Mouse (Mus musculus) v-Abl transformed pro-B cells (cell line): Measurements from ENCODE around the gene Sez6l.

Source experiments
- in situ Hi-C, 2 experiments: fragments of 400-800 bp; cut with MboI; formaldehyde crosslinking; loops; one replicate each; pipeline ENCODE4 v1.15.1; 2025; ENCODE audit not compliant: unreplicated experiment in 2 of 2

The Sez6l gene

DNA sequence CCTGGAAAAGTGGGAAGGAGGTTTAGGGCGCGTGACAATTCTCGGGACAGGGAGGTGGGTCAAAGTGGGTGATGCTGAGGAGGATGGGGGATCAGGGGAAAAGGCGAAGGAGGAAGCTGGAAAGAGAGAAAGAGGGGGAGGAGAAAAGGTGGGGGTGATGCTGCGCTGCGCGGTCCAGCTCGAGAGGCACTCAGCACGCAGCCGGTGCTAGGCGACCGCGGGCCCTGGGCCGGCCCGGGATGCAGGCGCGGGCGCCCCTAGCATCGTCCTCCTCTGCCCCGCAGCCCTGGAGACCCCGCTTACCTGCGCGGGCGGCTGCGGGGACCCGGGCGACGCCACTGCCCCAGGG, 182.6 kb downstream of the Sez6l start:
- in situ Hi-C loops, result no loop called here

DNA sequence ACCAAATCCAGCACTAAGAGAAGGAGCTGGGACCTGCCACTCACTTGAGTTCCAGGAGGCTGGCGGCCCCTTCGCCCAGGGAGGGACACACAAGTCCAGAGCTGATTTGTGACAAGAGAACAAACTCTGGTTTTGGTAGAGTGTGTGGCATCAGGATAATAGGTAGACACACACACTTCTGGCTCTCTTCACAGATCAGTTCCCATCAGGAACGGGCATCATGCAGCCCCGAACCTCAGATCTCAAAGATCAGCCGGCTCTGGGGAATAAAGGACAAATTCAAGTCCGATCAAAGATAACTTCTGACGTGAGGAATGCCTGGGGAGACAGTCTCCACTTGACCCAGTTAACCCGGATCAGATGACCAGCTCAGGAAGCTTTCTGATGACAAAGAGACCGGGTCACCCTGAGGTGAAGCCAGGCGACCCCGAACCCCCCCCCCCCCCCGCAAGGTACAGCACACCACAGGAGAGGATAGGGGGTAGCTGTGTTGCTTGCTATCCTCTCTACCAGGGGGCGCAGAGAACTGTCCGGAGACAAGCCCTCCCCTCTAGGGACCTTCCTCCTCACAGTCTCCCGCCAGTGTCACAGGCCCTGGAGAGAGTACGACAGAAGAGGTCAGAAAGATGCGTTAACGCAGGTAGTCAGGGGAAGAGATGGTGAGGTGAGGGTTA, 183.1 kb downstream of the Sez6l start:
- in situ Hi-C loops, result no loop called here

DNA sequence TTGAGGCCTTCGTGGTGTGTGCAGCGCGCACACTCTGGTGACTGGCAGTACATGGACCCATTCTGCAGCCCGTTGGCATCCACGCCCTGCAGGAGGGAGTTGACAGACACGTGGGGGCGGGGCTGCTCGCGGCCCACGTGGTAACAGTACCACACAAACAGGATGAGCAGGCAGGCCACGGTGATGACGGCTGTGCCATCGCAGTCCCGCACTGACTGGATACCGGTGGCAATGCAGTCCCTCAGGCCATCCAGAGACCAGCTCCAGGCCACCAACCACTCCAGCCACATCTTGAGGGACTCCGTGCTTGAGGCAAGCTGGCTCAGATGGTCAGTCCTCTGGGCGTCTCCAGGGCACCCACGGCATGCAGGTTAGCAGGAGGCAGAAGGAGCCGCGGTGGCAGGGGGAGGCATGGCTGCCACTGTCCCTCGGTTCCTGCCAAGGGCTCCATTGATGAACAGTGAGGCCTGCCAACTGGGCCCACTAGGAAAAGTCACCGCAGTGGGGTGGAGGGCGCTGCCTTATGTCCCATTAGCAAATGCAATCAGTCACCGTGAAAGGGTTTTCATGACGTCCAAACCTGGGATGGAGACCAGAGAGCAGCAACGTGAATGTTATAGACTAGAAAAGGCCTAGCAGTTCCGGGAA, 185.2 kb downstream of the Sez6l start:
- in situ Hi-C loops, result no loop called here

DNA sequence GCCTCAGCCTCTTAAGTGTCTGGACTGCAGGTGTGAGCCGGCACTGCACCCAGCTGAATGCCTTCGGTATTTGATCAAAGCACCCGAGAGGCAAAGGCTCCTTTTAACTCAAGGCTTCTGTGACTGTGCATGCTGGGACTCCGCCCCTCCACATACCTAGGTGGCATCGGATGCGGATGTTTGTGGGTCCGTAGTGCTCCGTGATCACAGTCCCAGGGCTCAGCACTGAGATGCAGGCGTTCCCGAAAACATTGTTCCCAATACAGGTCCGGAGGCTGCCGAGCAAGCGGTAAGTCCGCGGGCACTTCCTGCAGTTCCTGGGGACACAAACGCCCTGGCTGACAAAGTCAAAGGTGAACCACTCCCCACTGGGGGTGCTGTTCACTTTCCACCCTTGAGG, 186.0 kb downstream of the Sez6l start:
- in situ Hi-C loops, result no loop called here

DNA sequence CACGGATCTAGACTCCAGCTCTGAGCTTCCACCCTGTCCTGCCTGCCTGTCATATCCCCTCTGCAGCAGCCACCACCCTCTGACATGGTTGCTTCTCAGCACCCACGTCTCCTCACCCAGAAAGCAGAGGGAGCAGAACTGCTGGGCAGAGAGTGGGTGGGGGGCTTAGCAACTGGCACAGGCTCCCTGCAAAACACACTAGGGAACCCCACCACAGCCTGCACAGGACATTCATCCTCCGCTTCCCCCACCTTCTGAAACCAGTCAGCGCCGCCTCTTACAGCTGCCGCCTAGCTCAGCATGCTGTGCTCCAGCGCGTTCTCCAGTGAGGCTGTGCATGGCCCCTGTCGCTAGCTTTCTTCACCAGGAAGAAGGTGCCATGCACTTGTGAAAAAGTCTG, 187.6 kb downstream of the Sez6l start:
- in situ Hi-C loops, result no loop called here

DNA sequence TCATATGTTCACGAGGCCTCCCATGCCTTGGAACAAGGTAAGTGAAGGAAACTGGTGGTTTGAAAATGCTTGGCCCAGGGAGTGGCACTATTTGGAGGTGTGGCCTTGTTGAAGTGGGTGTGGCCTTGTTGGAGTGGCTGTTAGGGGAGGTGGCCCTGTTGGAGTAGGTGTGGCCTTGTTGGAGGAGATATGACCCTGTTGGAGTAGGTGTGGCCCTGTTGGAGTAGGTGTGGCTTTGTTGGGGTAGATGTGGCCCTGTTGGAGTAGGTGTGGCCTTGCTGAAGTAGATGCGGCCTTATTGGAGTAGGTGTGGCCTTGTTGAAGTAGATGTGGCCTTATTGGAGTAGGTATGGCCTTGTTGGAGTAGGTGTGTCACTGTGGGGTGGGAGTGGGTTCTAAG, 191.0 kb downstream of the Sez6l start:
- in situ Hi-C loops, result no loop called here

DNA sequence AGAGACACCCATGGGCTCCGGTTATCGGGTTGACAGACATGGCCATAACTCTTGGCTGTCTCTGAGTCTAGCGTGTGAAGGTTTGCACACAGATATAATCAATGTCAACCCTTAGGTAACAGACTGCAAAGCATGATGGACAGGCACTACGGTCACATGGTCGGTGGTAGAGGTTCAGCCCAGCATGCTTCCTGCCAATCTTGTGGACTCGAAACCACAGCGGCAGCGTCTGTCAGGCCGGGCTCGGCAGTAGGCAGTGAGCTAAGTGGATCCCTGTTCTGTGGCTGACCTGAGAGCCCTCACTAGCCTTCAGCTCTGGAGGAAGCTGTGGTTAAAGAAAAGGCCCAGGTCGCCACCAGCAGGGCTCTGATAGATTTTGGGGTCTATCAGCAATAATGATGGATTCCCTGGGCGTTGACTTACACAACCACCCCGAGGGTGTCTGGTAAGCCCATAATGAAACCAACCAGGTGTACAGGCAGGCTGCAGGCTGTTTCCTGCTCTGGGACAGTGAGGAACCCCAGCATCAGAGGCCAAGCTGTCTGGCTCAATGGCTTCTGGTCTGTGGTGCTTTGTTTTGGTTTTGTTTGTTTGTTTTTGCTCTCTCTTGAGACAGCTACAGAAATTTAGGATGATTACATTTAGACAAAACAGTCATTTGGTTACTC, 192.0 kb downstream of the Sez6l start:
- in situ Hi-C loops, result no loop called here

DNA sequence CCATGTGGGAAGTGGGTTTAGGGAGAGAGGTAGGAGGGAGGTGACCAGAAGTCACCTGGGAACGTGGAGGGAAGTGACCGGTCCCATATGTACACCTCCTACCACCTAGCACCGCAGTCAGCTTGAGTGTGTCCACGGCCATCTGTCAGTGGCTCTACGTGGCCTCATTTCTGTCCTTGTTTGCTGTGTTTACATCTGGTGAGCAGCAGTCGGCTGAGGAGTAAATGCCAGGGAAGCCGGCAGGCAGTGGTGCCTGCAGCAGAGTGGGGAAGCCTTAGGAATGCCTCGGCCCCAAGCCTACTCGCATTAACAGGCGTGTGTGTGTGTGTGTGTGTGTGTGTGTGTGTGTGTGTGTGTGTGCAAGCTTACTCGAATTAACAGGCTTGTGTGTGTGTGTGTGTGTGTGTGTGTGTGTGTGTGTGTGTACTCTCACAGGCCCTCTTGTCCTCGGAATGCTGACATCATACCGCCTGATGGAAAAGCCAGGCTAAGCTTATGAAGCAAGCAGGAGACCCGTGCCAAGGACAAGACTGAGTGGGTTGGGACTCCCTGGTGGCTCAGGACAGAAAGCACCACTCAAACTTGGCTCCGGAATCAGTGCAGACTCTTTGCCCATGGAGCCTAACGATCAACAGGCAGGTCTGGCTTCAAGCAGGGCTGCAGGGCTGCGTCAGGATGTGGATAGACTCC, 194.2 kb downstream of the Sez6l start:
- in situ Hi-C loops, result no loop called here

DNA sequence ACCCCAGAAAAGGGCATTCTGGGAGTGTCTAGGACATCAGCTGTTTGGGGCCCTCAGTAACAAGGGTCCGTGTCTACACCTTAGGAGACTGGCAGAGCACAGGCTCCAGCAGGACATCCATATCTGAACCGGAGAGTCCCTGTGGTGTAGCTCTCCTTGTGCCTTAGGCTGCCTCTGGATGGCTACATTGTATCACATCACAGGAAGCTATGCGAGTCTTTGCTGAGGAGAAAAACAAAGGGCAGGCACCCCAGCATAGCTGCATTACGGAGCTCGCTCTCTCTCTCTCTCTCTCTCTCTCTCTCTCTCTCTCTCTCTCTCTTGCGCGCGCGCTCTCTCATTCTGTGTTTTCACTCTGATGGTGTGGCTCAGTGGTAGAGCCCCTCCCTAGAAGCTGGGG, 194.9 kb downstream of the Sez6l start:
- in situ Hi-C loops, result no loop called here

DNA sequence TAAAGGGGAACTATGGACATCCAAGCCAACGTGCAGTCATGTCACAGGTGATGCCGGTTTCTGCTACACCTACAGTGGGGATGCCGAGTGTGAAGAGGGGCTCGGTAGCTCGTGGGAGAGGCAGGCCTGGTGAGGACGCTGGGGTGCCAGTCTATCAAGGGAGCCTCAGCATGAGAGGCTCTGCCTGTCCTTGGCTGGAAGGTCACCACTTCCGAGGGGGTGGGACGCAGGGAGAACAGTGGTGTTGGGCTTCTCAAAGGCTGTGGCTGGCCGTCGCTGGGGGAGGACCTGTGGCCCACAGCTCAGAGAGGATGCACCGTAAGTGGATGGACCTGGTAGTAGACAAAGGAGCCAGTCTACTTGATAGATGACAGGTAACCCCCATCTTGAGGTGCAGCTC, 195.8 kb downstream of the Sez6l start:
- in situ Hi-C loops, result no loop called here

DNA sequence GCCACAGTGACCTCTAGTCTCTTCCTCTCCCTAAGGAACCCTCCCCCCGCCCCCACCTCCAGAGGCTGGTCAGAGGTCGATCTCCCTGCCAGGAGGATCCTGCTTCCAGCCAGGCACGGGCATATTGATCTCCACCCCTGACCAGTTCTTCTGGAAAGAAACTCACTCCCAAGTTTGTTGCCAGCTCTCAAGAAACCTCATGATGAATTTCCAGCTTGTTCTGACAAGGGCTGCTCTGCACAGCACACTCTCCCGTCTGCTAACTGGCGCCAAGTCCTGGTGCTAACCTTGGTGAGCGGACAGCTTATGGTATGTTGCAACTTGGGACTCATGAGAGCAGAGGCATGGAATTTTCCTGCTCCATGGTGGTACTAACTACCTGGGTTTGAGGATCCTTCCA, 198.3 kb downstream of the Sez6l start:
- in situ Hi-C loops, result no loop called here

DNA sequence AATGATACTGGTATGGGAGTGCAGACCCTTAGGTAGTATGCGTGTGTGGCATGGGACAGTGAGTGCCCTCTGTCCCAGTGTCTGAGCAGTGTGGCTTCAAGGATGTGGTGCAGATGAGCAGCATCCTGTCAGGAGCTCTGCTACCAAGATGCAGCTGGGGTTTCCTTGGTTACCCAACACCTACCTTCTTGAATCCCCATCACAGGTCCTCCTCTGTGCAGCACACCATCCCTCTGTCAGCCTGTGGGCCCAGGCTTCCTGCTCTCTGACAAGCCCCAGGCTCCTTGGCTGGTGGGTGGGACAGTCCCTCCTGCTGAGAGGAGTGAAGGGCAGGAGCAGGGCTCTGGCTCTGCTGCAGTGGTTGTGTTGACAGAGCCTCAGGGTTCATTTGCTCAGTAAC, 199.6 kb downstream of the Sez6l start:
- in situ Hi-C loops, result no loop called here

DNA sequence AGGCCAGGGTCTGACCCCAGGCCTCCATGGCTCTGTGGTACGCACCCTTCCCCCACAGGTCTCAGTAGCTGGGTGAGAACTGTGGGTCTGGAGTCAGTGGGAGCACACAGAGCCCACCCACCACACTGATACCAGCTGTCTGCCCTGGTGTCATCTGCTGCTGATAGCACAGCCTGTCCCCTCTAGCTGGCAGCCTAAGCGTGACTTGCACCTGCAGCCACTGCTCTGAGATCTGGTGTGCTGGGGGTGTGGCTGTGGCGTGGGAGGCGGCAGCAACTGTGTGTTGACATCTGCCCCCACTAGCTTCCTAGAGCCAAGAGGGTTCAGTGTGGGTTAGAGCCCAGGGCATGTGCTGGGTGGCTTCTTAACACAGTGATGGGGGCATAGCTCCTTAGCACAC, 200.9 kb downstream of the Sez6l start:
- in situ Hi-C loops, result no loop called here

DNA sequence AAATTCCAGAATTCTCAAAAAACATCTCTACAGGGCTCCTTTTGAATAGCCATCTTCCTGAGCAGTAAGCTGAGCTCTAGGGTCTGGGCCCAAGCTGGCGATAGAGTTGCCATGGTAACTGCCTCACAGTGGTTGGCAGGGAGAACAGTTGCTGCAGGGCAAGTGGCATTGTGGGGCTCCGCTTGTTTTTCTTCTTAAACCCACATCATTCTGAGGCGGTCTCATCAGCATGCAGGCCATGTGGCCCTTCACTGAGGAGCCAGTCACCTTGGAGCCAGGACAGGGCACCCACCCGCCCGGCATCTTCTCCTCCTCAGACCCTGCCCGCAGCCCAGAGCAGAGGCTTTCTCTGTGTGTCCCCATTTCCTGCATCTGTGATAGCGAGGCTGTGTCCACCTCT, 205.1 kb downstream of the Sez6l start:
- in situ Hi-C loops, result loop anchor here in 1 of 2 experiments (25.0 kb wide), 1 partner anchor 985 kb away; no protein-coding TSS in a partner anchor

DNA sequence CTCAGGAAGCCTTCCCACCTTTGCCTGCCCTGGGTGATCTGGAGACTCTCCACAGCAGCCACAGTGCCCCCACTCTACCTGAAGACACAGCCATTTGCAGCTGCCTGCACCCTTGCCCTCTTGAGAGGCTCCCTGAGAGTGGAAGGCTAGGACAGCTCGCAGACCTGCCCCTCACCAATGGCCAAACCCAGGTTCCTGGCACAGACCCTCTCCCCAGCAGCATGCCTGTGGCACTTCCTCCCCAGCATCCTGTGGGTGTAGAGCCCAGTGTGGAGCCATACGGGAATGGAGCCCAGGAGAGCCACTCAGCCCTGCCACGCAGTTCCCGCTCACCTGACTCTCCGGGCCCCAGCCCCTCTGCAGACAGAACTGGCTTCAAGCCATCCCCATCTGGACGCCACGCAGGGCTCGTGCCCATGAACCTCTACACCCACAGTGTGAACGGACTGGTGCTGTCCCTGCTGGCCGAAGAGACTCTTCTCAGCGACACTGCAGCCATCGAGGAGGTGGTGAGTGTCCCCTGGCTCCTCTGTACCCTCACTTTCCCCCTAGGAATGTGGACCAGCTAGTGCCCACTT, 206.7 kb downstream of the Sez6l start:
- in situ Hi-C loops, result loop anchor here in 1 of 2 experiments (25.0 kb wide), 1 partner anchor 983 kb away; no protein-coding TSS in a partner anchor

DNA sequence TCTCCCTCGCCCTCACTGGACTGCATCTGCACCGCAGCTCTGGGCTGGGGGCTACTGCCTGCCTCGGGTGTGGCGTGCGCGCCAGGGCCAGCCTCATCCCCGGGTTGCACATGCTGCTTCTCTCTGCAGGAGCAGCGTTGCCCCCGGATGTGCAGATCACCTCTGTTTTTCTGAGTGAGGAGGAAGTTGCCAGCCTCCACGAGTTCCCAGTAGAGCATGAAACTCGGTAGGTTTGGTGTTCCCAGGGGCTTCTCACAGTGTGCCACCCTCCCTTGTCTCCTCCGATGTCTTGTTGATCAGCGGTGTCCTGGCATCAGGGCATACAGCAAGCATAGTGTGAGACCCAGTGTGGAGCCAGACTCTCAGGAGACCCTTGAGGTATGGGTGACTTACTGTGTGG, 207.7 kb downstream of the Sez6l start:
- in situ Hi-C loops, result loop anchor here (5.0 to 25.0 kb wide), 2 partner anchors 58 to 982 kb away; no protein-coding TSS in a partner anchor
